Mouse (Mus musculus) midbrain, postnatal 0 days (tissue): ENCODE measurements at regions not wholly inside any gene's neighbourhood (a gene's known extent, or its start where the extent isn't known, plus 50 kb on each side); places are given as distances from the start of the nearest gene placed in this dataset.

Experiments
- ATAC-seq: fragments of 200-750 bp; cut with Nextera tagmentation; 2 replicates; pipeline ENCODE4 v1.8.0; 2017; ENCODE audit warnings: moderate number of reproducible peaks, mild to moderate bottlenecking, moderate TSS enrichment, moderate library complexity; ENCODE audit not compliant: low FRiP score
- DNase-seq: peaks from one replicate; pipeline ENCODE4 v3.0.0-alpha.2; 2015; ENCODE audit warnings: low spot score
- H3K27ac ChIP-seq: fragments of 300-500 bp; sonication (generic); 2 replicates; pipeline ENCODE4 v1.5.1; 2014; ENCODE audit warnings: low read depth, mild to moderate bottlenecking, low read length, mixed read lengths
- H3K27me3 ChIP-seq: fragments of 300-500 bp; sonication (generic); 2 replicates; pipeline ENCODE4 v1.6.1; 2014; ENCODE audit warnings: low read length, control low read depth, mixed read lengths; ENCODE audit not compliant: insufficient read depth
- H3K36me3 ChIP-seq: fragments of 300-500 bp; sonication (generic); 2 replicates; pipeline ENCODE4 v1.6.1; 2014; ENCODE audit warnings: low read length, control low read depth, mixed read lengths; ENCODE audit not compliant: insufficient read depth
- H3K4me1 ChIP-seq: fragments of 300-500 bp; sonication (generic); 2 replicates; pipeline ENCODE4 v1.6.1; 2014; ENCODE audit warnings: mild to moderate bottlenecking, control low read depth, antibody characterized with exemption, low read length, mixed read lengths; ENCODE audit not compliant: insufficient read depth
- H3K4me2 ChIP-seq: fragments of 300-500 bp; sonication (generic); 2 replicates; pipeline ENCODE4 v1.6.1; 2014; ENCODE audit warnings: low read depth, mild to moderate bottlenecking, low read length, mixed read lengths; ENCODE audit not compliant: poor library complexity, severe bottlenecking
- H3K4me3 ChIP-seq: fragments of 300-500 bp; sonication (generic); 2 replicates; pipeline ENCODE4 v1.5.1; 2014; ENCODE audit warnings: low read depth, mild to moderate bottlenecking, low read length, moderate library complexity
- H3K9ac ChIP-seq: fragments of 300-500 bp; sonication (generic); replicated peaks from 2 replicates; pipeline ENCODE4 v1.6.1; 2014; ENCODE audit warnings: mild to moderate bottlenecking, low read length, moderate library complexity, mixed read lengths; ENCODE audit not compliant: poor library complexity, severe bottlenecking
- H3K9me3 ChIP-seq: fragments of 300-500 bp; sonication (generic); 2 replicates; pipeline ENCODE4 v1.6.1; 2016; ENCODE audit warnings: low read length, control low read depth
- CTCF ChIP-seq: IDR thresholded peaks from 2 replicates; pipeline ENCODE4 v1.5.1; 2016; ENCODE audit warnings: antibody characterized with exemption, mild to moderate bottlenecking
- WGBS: fragments of 180-500 bp; shearing (Covaris S2); extraction: QIAGEN DNeasy Blood & Tissue Kit; methylation state at CpG from one replicate; pipeline ENCODE4 v1.1.7; 2014; 5-methylcytosine and 5-hydroxymethylcytosine counted together

DNA sequence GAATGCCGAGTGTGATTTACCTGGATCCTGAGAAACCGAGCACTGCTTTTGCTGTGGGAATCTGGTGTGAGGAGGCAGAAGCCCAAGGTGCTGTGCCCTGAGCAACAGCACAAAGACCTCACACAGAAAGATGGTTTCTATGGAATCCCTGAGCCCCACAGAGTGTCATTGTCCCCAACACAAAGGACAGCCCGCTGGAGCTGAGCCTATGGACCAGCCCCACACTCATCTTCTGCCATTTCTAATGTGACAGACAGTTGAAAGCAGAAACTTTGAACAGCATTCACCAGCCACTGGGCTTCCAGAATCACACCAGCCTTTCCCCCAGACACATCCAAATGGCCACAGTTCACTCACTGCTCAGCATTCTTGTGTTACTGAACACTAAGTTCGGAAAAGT lies 171.5 kb upstream of the A430005L14Rik start:
- DNase-seq (no peak), ATAC-seq (no peak)
- H3K9me3 ChIP-seq = no peaks in the 10 kb centered on the region
- H3K4me1 ChIP-seq = no peaks in the 10 kb centered on the region
- no peaks in the 10 kb centered on the region for H3K27me3 ChIP-seq
- TF ChIP-seq CTCF = no peak
- H3K4me3 ChIP-seq = no peak overlapping the region
- H3K4me2 ChIP-seq = no peak overlapping the region
- H3K36me3 ChIP-seq = no peaks in the 10 kb centered on the region
- H3K9ac ChIP-seq = no peak overlapping the region
- 36% methylated on average over 4 of the region's 4 CpGs for WGBS
- H3K27ac ChIP-seq = no peak overlapping the region

DNA sequence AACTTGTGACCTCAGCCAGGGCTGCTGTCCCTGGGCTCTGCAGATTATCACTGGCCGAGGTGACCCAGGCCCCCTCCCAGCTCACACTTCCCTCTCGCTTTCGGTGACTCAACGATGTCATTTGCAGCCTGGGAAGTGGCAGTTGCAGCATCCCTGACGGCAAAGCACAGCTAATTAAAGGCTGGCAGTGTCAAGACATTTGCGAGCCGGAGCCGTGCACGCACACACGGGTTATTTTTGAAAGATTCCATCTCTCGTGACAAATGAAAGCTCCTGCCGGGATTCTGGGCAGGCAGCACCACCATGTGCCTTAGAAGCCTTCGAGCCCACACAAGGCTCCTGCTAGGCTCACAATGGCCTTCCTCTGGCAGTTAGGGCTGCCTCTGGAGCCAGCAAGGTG lies 164.7 kb upstream of the A430005L14Rik start:
- no peak overlapping the region for H3K9ac ChIP-seq
- no peaks in the 10 kb centered on the region for H3K36me3 ChIP-seq
- H3K4me1 ChIP-seq = no peaks in the 10 kb centered on the region
- peak; percentile 24 for DNase-seq
- ATAC-seq = no peak
- H3K4me3 ChIP-seq = no peak overlapping the region
- no peak overlapping the region for H3K4me2 ChIP-seq
- no peaks in the 10 kb centered on the region for H3K9me3 ChIP-seq
- 24% methylated on average over 13 of the region's 13 CpGs for WGBS
- H3K27me3 ChIP-seq = no peaks in the 10 kb centered on the region
- no peak for TF ChIP-seq CTCF
- H3K27ac ChIP-seq = peak overlapping the region; percentile 19; the same call in 1 of the 2 replicates

GRCm38 (mm10) chr4:153798061-153798460 lies 159.0 kb upstream of the A430005L14Rik start:
- no peak overlapping the region for H3K9ac ChIP-seq
- no peak for TF ChIP-seq CTCF
- H3K27ac ChIP-seq = no peak overlapping the region
- no peaks in the 10 kb centered on the region for H3K9me3 ChIP-seq
- 82% methylated on average over 7 of the region's 7 CpGs for WGBS
- DNase-seq (no peak), ATAC-seq (no peak)
- H3K27me3 ChIP-seq = no peaks in the 10 kb centered on the region
- H3K4me2 ChIP-seq = no peak overlapping the region
- H3K4me1 ChIP-seq = no peaks in the 10 kb centered on the region
- H3K4me3 ChIP-seq = no peak overlapping the region
- no peaks in the 10 kb centered on the region for H3K36me3 ChIP-seq

- no peak for ATAC-seq
- no peaks in the 10 kb centered on the region for H3K9me3 ChIP-seq
- peaks cover 8% of the 10 kb centered on the region for H3K4me1 ChIP-seq
- 32% methylated on average over 4 of the region's 4 CpGs for WGBS
- TF ChIP-seq CTCF = no peak
- H3K4me3 ChIP-seq = no peak overlapping the region
- DNase-seq = no peak
- H3K36me3 ChIP-seq = no peaks in the 10 kb centered on the region
- H3K27me3 ChIP-seq = no peaks in the 10 kb centered on the region
- H3K4me2 ChIP-seq = no peak overlapping the region
- no peak overlapping the region for H3K27ac ChIP-seq
- H3K9ac ChIP-seq = peak overlapping the region; percentile 29; the same call in 1 of the 2 replicates
Measured at GRCm38 (mm10) chr4:153805727-153806126, 151.3 kb upstream of the A430005L14Rik start.

GRCm38 (mm10) chr4:153806180-153806692 lies 150.8 kb upstream of the A430005L14Rik start:
- Histone ChIP-seq H3K4me1 (peaks cover 8% of the 10 kb centered on the region), H3K36me3 (no peaks in the 10 kb centered on the region), H3K9me3 (no peaks in the 10 kb centered on the region), H3K4me2 (peak overlapping the region; percentile 31), H3K9ac (peak overlapping the region; percentile 29), H3K4me3 (no peak overlapping the region), H3K27ac (no peak overlapping the region; the same call in 1 of the 2 replicates), H3K27me3 (no peaks in the 10 kb centered on the region)
- WGBS = 3% methylated on average over 10 of the region's 10 CpGs
- 0 out of 2 replicates have a peak, but pooled peaks have one; percentile 47 for ATAC-seq
- TF ChIP-seq CTCF = no peak
- DNase-seq = peak; percentile 47

DNA sequence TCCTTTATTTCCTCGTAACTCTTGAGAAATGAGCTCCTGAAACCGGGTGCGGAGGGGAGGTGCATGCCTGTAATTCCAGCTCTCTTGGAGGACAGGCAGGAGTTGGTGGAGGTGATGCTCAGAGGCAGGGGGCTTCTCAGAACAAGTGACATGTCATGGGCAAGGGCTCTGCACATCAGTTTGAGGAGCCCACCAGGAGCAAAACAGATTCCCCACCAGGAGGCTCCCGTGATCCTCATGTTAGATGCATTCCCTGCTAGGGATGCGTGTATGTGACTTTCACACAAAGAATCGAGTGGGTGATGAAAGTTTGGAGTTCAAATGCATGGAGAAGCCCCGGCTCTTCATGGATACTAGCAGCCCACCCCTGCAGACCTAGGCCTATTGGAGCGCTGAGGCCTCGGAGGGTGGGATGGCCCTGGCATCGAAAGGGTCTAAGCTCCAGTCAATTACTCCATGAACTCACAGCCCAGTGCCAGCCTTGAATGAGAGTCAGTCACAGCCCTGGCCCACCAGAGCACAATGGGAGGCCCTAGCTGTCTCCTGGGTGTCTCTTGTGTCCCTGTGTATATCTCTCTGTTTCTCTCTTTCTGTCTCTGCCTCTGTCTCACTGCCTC lies 150.1 kb upstream of the A430005L14Rik start:
- H3K27ac ChIP-seq = no peak overlapping the region

More for the DNA sequence above, 150.1 kb upstream of the A430005L14Rik start:
- no peaks in the 10 kb centered on the region for H3K27me3 ChIP-seq
- WGBS = 19% methylated on average over 10 of the region's 10 CpGs
- no peaks in the 10 kb centered on the region for H3K36me3 ChIP-seq
- peaks cover 8% of the 10 kb centered on the region for H3K4me1 ChIP-seq
- no peak overlapping the region; the same call in 1 of the 2 replicates for H3K4me2 ChIP-seq
- no peak overlapping the region for H3K9ac ChIP-seq
- no peak overlapping the region for H3K4me3 ChIP-seq
- H3K9me3 ChIP-seq = no peaks in the 10 kb centered on the region
- DNase-seq = peak; percentile 47
- ATAC-seq = no peak
- peak; percentile 63 for TF ChIP-seq CTCF
